Comparison of ENCODE assay signal across 8 mouse cellular contexts in genomic region chr5:140501982-140502836, GRCm38 (mm10). TPM values are rescaled to one million over a fixed set of nuclear protein-coding genes. Genes with fewer than 3 reads are reported as not detected.
DNase-seq lines count a peak whose midpoint lies in the region; ATAC-seq and TF ChIP-seq lines count a peak whose summit lies in the region.

No protein-coding gene starts in this region.

- H3K9me3 ChIP-seq in hindbrain, embryonic 14.5 days (ENCODE audit: control insufficient read depth, low read length) = no peaks in the 10 kb centered on the region
- H3K9me3 ChIP-seq in megakaryocyte, embryonic 14.5 days = no peaks in the 10 kb centered on the region; the same call in 1 of the 2 replicates

- H3K4me3 ChIP-seq in kidney, adult 2 months (ENCODE audit: insufficient read depth, low read depth, low read length) = no peak overlapping the region
- H3K4me3 ChIP-seq in hindbrain, embryonic 14.5 days (replicated peaks; ENCODE audit: low read length) = no peak overlapping the region
- peak overlapping the region; percentile 86 for H3K4me3 ChIP-seq in megakaryocyte, embryonic 14.5 days (replicated peaks)

- no peaks in the 10 kb centered on the region for H3K36me3 ChIP-seq in kidney, adult 2 months (ENCODE audit: control insufficient read depth, insufficient read depth, low read length)
- H3K36me3 ChIP-seq in hindbrain, embryonic 14.5 days (replicated peaks; ENCODE audit: control insufficient read depth, insufficient read depth) = no peaks in the 10 kb centered on the region
- peaks cover 3% of the 10 kb centered on the region for H3K36me3 ChIP-seq in megakaryocyte, embryonic 14.5 days (replicated peaks; ENCODE audit: low read length)

- intact Hi-C loops in gastrocnemius, postnatal 14 days (cut with DNase I; ENCODE audit: low total_unique reads) = no loop called here

- H3K27me3 ChIP-seq in kidney, adult 2 months (replicated peaks; ENCODE audit: control insufficient read depth, insufficient read depth, low read length) = no peaks in the 10 kb centered on the region
- no peaks in the 10 kb centered on the region; the same call in 1 of the 2 replicates for H3K27me3 ChIP-seq in hindbrain, embryonic 14.5 days (ENCODE audit: control insufficient read depth, insufficient read depth, low read length)
- no peaks in the 10 kb centered on the region for H3K27me3 ChIP-seq in megakaryocyte, embryonic 14.5 days (replicated peaks)

- no peak for TF ChIP-seq POLR2A in kidney, adult 2 months (IDR thresholded peaks at IDR 0.05; ENCODE audit: low read depth, low read length)

- no peak for ATAC-seq in hindbrain, embryonic 14.5 days (ENCODE audit: low FRiP score)

- peak; percentile 15 for DNase-seq in kidney, adult 2 months
- no peak for DNase-seq in kidney, postnatal 36 days
- peak; percentile 71 for DNase-seq in embryo, embryonic 10 days (ENCODE audit: low spot score)
- DNase-seq in hindbrain, embryonic 14.5 days (ENCODE audit: low spot score) = no peak
- DNase-seq in cerebellum, adult 9-11 months = no peak
- DNase-seq in gastrocnemius, postnatal 14 days = no peak
- DNase-seq in ovary, postnatal 10 days (ENCODE audit: low spot score) = no peak

- 23% methylated on average over 14 of the region's 14 CpGs for WGBS in kidney, adult 2 months
- 19% methylated on average over 14 of the region's 14 CpGs for WGBS in hindbrain, embryonic 14.5 days

- H3K4me2 ChIP-seq in hindbrain, embryonic 14.5 days (replicated peaks) = peak overlapping the region; percentile 36

- peaks cover 3% of the 10 kb centered on the region; the same call in 1 of the 2 replicates for H3K4me1 ChIP-seq in kidney, adult 2 months (ENCODE audit: control insufficient read depth, insufficient read depth, low read length)
- peaks cover 10% of the 10 kb centered on the region; the same call in 1 of the 2 replicates for H3K4me1 ChIP-seq in hindbrain, embryonic 14.5 days (replicated peaks; ENCODE audit: control insufficient read depth, insufficient read depth, low read length)
- H3K4me1 ChIP-seq in megakaryocyte, embryonic 14.5 days = peaks cover 66% of the 10 kb centered on the region

- no peak for TF ChIP-seq CTCF in kidney, adult 2 months (conservative IDR thresholded peaks at IDR 0.05; ENCODE audit: insufficient read depth, insufficient read length, low read depth, low read length)

- no peak overlapping the region for H3K27ac ChIP-seq in kidney, adult 2 months (ENCODE audit: insufficient read depth, low read depth, low read length)
- H3K27ac ChIP-seq in hindbrain, embryonic 14.5 days = no peak overlapping the region

- H3K9ac ChIP-seq in hindbrain, embryonic 14.5 days = no peak overlapping the region

RNA-seq across cellular contexts. Expression of gene Chst12, which starts 3.1 kb away (rescaled TPM):
- polyA plus RNA-seq in kidney, adult 2 months (2012; rRNA removed) = 6.7 and 8.3 TPM in 2 replicates
- 22.9 and 23.4 TPM in 2 replicates for polyA plus RNA-seq in hindbrain, embryonic 14.5 days (2014; fragmentation: Nextera tagmentation; extraction: Ambion mirVana)
- 145 and 281 TPM in 2 replicates for polyA plus RNA-seq in megakaryocyte, embryonic 14.5 days (2012; ENCODE audit: insufficient read depth, low replicate concordance)
- 10 to 100 TPM in 1 of 2 experiments, 1 to 10 TPM in 1; 9.7 to 10.6 TPM for total RNA-seq in gastrocnemius, postnatal 14 days (2021)

RNA-seq across cellular contexts. Expression of gene Gm4869, which starts 56.8 kb away (rescaled TPM):
- 0.03 TPM in 1 of 2 replicates, not detected in the other for polyA plus RNA-seq in kidney, adult 2 months (2012; rRNA removed)
- not detected in 2 replicates for polyA plus RNA-seq in hindbrain, embryonic 14.5 days (2014; fragmentation: Nextera tagmentation; extraction: Ambion mirVana)
- 0.03 TPM in 1 of 2 replicates, not detected in the other for polyA plus RNA-seq in megakaryocyte, embryonic 14.5 days (2012; ENCODE audit: insufficient read depth, low replicate concordance)
- not detected for total RNA-seq in gastrocnemius, postnatal 14 days (2021)

Comparison
In these comparisons a context has a peak if more than half of its experiments do, and no peak if none do; other contexts are left out.
1. DNase-seq: peak in kidney, adult 2 months (single experiment) and embryo, embryonic 10 days (single experiment); none in kidney, postnatal 36 days (0 of 2), hindbrain, embryonic 14.5 days (single experiment), cerebellum, adult 9-11 months (single experiment), gastrocnemius, postnatal 14 days (single experiment) and ovary, postnatal 10 days (single experiment).